Mouse (Mus musculus): ENCODE results near the gene Litaf. TPM values are rescaled to one million over a fixed set of nuclear protein-coding genes. Genes with fewer than 3 reads are reported as not detected.

Gene Litaf
- polyA plus RNA-seq, 1 experiment, result 107 TPM

DNA sequence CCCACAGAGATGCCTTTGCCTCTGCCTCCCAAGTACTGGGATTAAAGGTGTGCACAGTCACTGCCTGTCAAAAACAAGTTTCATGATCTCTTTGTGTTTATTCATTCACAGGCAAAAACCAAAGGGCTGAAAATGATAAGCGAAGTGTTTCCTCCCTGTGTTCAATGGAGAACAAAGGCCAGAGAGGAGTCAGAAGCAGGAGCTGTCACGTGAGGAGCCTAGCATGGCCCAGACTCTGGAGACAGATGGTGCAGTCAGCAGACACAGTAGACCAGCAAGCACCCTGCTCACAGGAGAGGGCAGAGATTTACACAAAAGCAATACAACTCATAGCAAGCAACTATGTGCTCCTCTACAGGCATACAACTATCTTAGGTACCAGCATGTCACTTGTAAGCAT lies 113.9 kb downstream of the Litaf start:
- no peak overlapping the region for H3K27ac ChIP-seq (ENCODE audit: control insufficient read depth, insufficient read depth, low read length)
- H3K36me3 ChIP-seq (ENCODE audit: control insufficient read depth, insufficient read depth, low read length), result no peaks in the 10 kb centered on the region
- H3K4me3 ChIP-seq (ENCODE audit: control insufficient read depth, insufficient read depth, low read length), result no peak overlapping the region
- DNase-seq, result no peak
- 81% methylated on average over 2 of the region's 2 CpGs for WGBS
- H3K27me3 ChIP-seq (ENCODE audit: control insufficient read depth, insufficient read depth, low read length), result no peaks in the 10 kb centered on the region
- no peaks in the 10 kb centered on the region for H3K4me1 ChIP-seq (replicated peaks; ENCODE audit: control insufficient read depth, insufficient read depth, low read length)
- TF ChIP-seq POLR2A (IDR thresholded peaks at IDR 0.05; ENCODE audit: control insufficient read depth, extremely low read depth, insufficient read depth, low read length, poor library complexity) (no peak), CTCF (IDR thresholded peaks at IDR 0.05; ENCODE audit: borderline replicate concordance, control insufficient read depth, extremely low read depth, insufficient read depth, low read length, poor library complexity) (no peak)

DNA sequence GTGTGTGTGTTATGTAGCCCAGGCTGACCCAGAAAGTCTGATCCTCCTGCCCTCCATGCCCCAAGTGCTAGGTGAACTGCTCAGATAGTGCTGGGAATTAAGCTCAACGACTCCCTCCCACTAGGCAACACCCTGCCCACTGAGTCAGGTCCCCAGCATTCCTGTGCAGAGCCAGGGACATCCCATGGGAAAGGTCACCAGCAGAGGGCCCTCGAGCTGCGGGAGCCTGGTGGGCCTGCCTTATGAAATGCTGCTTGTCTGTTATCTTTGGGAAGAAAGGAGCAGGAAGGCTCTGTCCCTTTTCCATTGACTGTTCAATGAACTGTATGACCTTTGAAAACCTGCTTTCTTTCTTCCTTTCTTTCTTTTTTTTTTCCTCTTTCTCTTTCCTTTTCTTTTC lies 114.4 kb downstream of the Litaf start:
- Histone ChIP-seq H3K27ac (ENCODE audit: control insufficient read depth, insufficient read depth, low read length) (no peak overlapping the region), H3K36me3 (ENCODE audit: control insufficient read depth, insufficient read depth, low read length) (no peaks in the 10 kb centered on the region), H3K4me3 (ENCODE audit: control insufficient read depth, insufficient read depth, low read length) (no peak overlapping the region), H3K4me1 (replicated peaks; ENCODE audit: control insufficient read depth, insufficient read depth, low read length) (no peaks in the 10 kb centered on the region), H3K27me3 (ENCODE audit: control insufficient read depth, insufficient read depth, low read length) (no peaks in the 10 kb centered on the region)
- TF ChIP-seq POLR2A (IDR thresholded peaks at IDR 0.05; ENCODE audit: control insufficient read depth, extremely low read depth, insufficient read depth, low read length, poor library complexity) (no peak), CTCF (IDR thresholded peaks at IDR 0.05; ENCODE audit: borderline replicate concordance, control insufficient read depth, extremely low read depth, insufficient read depth, low read length, poor library complexity) (no peak)
- WGBS, result 66% methylated on average over 3 of the region's 3 CpGs
- no peak for DNase-seq

DNA sequence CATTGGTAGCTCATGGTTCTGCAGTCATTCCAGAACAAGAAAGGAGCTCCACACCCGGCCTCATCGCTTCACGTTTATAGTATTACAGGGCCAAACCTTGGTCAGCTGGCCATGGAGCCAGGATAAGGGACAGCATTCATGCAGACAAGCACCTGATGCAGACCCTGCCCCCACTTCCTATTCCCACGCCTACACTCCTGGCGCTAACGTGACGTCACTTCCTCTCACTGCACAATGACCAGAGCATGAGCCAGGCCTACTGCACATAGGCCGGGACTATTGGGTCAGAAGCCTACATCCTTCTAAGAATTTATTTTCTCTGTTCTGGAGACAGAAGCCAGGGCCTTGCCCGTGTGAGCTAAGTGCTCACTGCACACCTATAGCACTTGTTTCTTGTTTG lies 115.4 kb downstream of the Litaf start:
- DNase-seq, result no peak
- H3K27me3 ChIP-seq (ENCODE audit: control insufficient read depth, insufficient read depth, low read length), result no peaks in the 10 kb centered on the region
- H3K27ac ChIP-seq (ENCODE audit: control insufficient read depth, insufficient read depth, low read length), result no peak overlapping the region
- no peak for TF ChIP-seq CTCF (IDR thresholded peaks at IDR 0.05; ENCODE audit: borderline replicate concordance, control insufficient read depth, extremely low read depth, insufficient read depth, low read length, poor library complexity)
- TF ChIP-seq POLR2A (IDR thresholded peaks at IDR 0.05; ENCODE audit: control insufficient read depth, extremely low read depth, insufficient read depth, low read length, poor library complexity), result no peak
- no peaks in the 10 kb centered on the region for H3K36me3 ChIP-seq (ENCODE audit: control insufficient read depth, insufficient read depth, low read length)
- H3K4me1 ChIP-seq (replicated peaks; ENCODE audit: control insufficient read depth, insufficient read depth, low read length), result no peaks in the 10 kb centered on the region
- no peak overlapping the region for H3K4me3 ChIP-seq (ENCODE audit: control insufficient read depth, insufficient read depth, low read length)
- 90% methylated on average over 9 of the region's 9 CpGs for whole genome bisulfite sequencing

DNA sequence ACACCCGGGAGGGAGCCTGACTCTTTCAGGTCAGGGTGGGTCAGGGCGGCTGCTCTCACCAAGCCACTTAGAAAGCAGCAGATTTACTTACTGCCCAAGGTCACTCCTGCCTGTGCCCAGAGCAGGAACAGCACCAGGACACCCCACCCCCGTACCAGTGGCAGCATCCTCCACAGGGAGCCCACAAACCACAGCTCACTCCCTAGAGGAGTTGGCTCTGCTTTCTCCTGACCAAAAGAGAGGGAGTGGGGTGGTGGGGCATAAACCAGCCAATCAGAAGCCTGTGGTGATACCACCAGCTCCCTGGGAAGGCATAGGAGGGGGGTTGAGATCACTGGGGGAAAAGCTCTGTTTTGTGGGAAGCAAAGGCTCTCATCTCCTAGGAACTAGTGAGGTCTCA lies 118.2 kb downstream of the Litaf start:
- H3K27me3 ChIP-seq (ENCODE audit: control insufficient read depth, insufficient read depth, low read length), result no peaks in the 10 kb centered on the region
- no peaks in the 10 kb centered on the region for H3K4me1 ChIP-seq (replicated peaks; ENCODE audit: control insufficient read depth, insufficient read depth, low read length)
- DNase-seq, result no peak
- no peaks in the 10 kb centered on the region for H3K36me3 ChIP-seq (ENCODE audit: control insufficient read depth, insufficient read depth, low read length)
- TF ChIP-seq CTCF (IDR thresholded peaks at IDR 0.05; ENCODE audit: borderline replicate concordance, control insufficient read depth, extremely low read depth, insufficient read depth, low read length, poor library complexity) (no peak), POLR2A (IDR thresholded peaks at IDR 0.05; ENCODE audit: control insufficient read depth, extremely low read depth, insufficient read depth, low read length, poor library complexity) (no peak)
- no peak overlapping the region for H3K4me3 ChIP-seq (ENCODE audit: control insufficient read depth, insufficient read depth, low read length)
- 49% methylated on average over 3 of the region's 3 CpGs for WGBS
- H3K27ac ChIP-seq (ENCODE audit: control insufficient read depth, insufficient read depth, low read length), result no peak overlapping the region

DNA sequence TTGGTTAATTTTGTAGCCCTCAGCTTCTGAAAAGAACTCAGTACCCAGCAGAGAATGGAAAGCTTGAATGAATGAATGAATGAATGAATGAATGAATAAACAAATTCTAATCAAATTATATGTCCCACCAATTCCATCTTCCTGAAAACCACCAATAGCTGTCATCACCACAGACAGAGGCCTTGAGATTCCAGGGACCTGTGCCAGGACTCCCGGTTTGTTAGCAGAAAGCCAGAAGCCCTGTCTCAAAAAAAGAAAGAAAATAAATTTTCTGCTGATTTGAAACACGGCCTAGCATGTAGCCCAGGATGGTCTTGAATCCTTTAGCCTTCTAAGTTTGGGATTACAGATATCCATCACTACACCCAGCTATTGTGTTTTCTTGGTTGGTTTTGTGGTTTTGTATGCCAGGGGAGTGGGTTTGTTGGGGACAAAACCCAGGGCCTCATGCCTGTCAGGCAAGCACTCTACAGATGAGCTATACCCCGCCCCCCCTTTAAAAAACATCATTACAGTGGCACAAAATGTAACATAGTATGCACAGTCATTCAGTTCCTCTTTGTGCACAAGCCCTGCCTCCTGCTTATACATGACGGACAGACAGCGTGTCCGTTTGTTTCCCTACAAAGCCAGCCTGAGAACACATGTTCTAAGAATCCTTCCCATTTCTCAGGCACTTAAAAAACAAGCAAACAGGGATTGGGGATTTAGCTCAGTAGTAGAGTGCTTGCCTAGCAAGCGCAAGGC lies 120.4 kb downstream of the Litaf start:
- TF ChIP-seq CTCF (IDR thresholded peaks at IDR 0.05; ENCODE audit: borderline replicate concordance, control insufficient read depth, extremely low read depth, insufficient read depth, low read length, poor library complexity), result no peak
- TF ChIP-seq POLR2A (IDR thresholded peaks at IDR 0.05; ENCODE audit: control insufficient read depth, extremely low read depth, insufficient read depth, low read length, poor library complexity), result no peak
- WGBS, result 57% methylated on average over 7 of the region's 7 CpGs
- no peak for DNase-seq

DNA sequence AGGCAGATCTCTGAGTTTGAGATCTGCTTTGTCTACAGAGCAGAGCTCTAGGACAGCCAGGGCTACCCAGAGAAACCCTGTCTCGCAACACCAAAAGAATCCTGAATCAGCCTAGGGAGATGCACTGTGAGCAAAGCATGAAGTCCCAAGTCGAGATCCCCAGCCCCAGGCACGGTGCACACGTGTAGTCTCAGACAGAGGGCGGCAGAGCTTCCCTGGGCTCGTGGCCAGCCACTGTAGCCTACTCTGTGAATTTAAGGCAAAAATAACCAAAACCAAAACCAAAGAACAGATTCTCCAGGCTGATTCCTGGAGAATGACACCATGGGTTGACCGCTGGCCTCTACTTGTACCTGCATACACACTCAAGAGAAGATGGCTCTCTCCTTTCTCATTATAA lies 121.4 kb downstream of the Litaf start:
- no peak overlapping the region for H3K27ac ChIP-seq (ENCODE audit: control insufficient read depth, insufficient read depth, low read length)
- no peaks in the 10 kb centered on the region for H3K4me1 ChIP-seq (replicated peaks; ENCODE audit: control insufficient read depth, insufficient read depth, low read length)
- no peak overlapping the region for H3K4me3 ChIP-seq (ENCODE audit: control insufficient read depth, insufficient read depth, low read length)
- H3K36me3 ChIP-seq (ENCODE audit: control insufficient read depth, insufficient read depth, low read length), result no peaks in the 10 kb centered on the region
- no peaks in the 10 kb centered on the region for H3K27me3 ChIP-seq (ENCODE audit: control insufficient read depth, insufficient read depth, low read length)
- no peak for DNase-seq
- WGBS, result 59% methylated on average over 7 of the region's 7 CpGs
- no peak for TF ChIP-seq CTCF (IDR thresholded peaks at IDR 0.05; ENCODE audit: borderline replicate concordance, control insufficient read depth, extremely low read depth, insufficient read depth, low read length, poor library complexity)
- no peak for TF ChIP-seq POLR2A (IDR thresholded peaks at IDR 0.05; ENCODE audit: control insufficient read depth, extremely low read depth, insufficient read depth, low read length, poor library complexity)

More for the DNA sequence above, 120.4 kb downstream of the Litaf start:
- no peaks in the 10 kb centered on the region for H3K36me3 ChIP-seq (ENCODE audit: control insufficient read depth, insufficient read depth, low read length)
- no peak overlapping the region for H3K4me3 ChIP-seq (ENCODE audit: control insufficient read depth, insufficient read depth, low read length)
- no peaks in the 10 kb centered on the region for H3K4me1 ChIP-seq (replicated peaks; ENCODE audit: control insufficient read depth, insufficient read depth, low read length)
- no peaks in the 10 kb centered on the region for H3K27me3 ChIP-seq (ENCODE audit: control insufficient read depth, insufficient read depth, low read length)
- no peak overlapping the region for H3K27ac ChIP-seq (ENCODE audit: control insufficient read depth, insufficient read depth, low read length)

All from thymus, adult 2 months (tissue).